Mouse (Mus musculus) neural tube, embryonic 12.5 days (tissue): ENCODE results near the gene Poc1a. TPM values are rescaled to one million over a fixed set of nuclear protein-coding genes. Genes with fewer than 3 reads are reported as not detected.

Source experiments
- polyA plus RNA-seq: library from polyadenylated mRNA; unstranded; fragments of >200 nt; fragmentation: Nextera tagmentation; extraction: Ambion mirVana; gene quantifications from 2 replicates; pipeline ENCODE4 v1.2.1, GENCODE M21; 2016

The Poc1a gene
- polyA plus RNA-seq, 1 experiment from 2014 or later: 17.1 TPM

Other genes starting within 250 kb of the Poc1a start
- gene Col6a4, start 184.3 kb upstream of the Poc1a start, polyA plus RNA-seq: 0.11 and 0.55 TPM in 2 replicates
- gene Glyctk, start 122.9 kb upstream of the Poc1a start, polyA plus RNA-seq: 5.4 and 6.2 TPM in 2 replicates
- gene Wdr82, start 110.1 kb upstream of the Poc1a start, polyA plus RNA-seq: 27.6 and 28.9 TPM in 2 replicates
- gene Ppm1m, start 81.3 kb upstream of the Poc1a start, polyA plus RNA-seq: 32.1 and 32.9 TPM in 2 replicates
- 60.9 and 61.6 TPM in 2 replicates for gene Twf2, start 78.0 kb upstream of the Poc1a start, polyA plus RNA-seq
- 0.05 TPM in 1 of 2 replicates, not detected in the other for gene Tlr9, start 58.5 kb upstream of the Poc1a start, polyA plus RNA-seq
- 94.8 and 99.5 TPM in 2 replicates for gene Alas1, start 32.4 kb upstream of the Poc1a start, polyA plus RNA-seq
- gene Dusp7, start 87.6 kb downstream of the Poc1a start, polyA plus RNA-seq: 18.9 and 21.3 TPM in 2 replicates
- 698 and 706 TPM in 2 replicates for gene Rpl29, start 148.4 kb downstream of the Poc1a start, polyA plus RNA-seq
- 31.0 and 32.7 TPM in 2 replicates for gene Acy1, start 157.3 kb downstream of the Poc1a start, polyA plus RNA-seq
- gene Abhd14b, start 166.4 kb downstream of the Poc1a start, polyA plus RNA-seq: 5.7 and 6.0 TPM in 2 replicates
- 34.6 and 38.0 TPM in 2 replicates for gene Abhd14a, start 166.6 kb downstream of the Poc1a start, polyA plus RNA-seq
- 358 and 362 TPM in 2 replicates for gene Pcbp4, start 172.2 kb downstream of the Poc1a start, polyA plus RNA-seq
- gene Gpr62, start 184.9 kb downstream of the Poc1a start, polyA plus RNA-seq: 0.52 and 0.66 TPM in 2 replicates
- gene Rrp9, start 194.9 kb downstream of the Poc1a start, polyA plus RNA-seq: 48.8 and 51.0 TPM in 2 replicates
- gene Parp3, start 195.9 kb downstream of the Poc1a start, polyA plus RNA-seq: 0.78 and 2.2 TPM in 2 replicates
- gene Iqcf1, start 218.9 kb downstream of the Poc1a start, polyA plus RNA-seq: not detected in 2 replicates
- not detected in 2 replicates for gene Iqcf5, start 233.5 kb downstream of the Poc1a start, polyA plus RNA-seq